Mouse (Mus musculus) embryonic facial prominence, embryonic 10.5 days (tissue): ENCODE measurements at regions not wholly inside any gene's neighbourhood (a gene's known extent, or its start where the extent isn't known, plus 50 kb on each side); places are given as distances from the start of the nearest gene placed in this dataset.
"Not testable (repeated sequence)": the region's sequence is repeated elsewhere in the genome, so short reads cannot be mapped to it uniquely, and the experiment has no call there.

Experiments used
- DNase-seq: peaks from one replicate; pipeline ENCODE4 v3.0.0-alpha.2; 2017; ENCODE audit warnings: low spot score
- H3K27ac ChIP-seq: fragments of 300-500 bp; sonication (generic); replicated peaks from 2 replicates; pipeline ENCODE4 v1.5.1; 2016; ENCODE audit warnings: mild to moderate bottlenecking
- H3K27me3 ChIP-seq: fragments of 300-500 bp; sonication (generic); replicated peaks from 2 replicates; pipeline ENCODE4 v1.6.1; 2016; ENCODE audit warnings: low read depth, mild to moderate bottlenecking; ENCODE audit not compliant: poor library complexity, severe bottlenecking
- H3K36me3 ChIP-seq: fragments of 300-500 bp; sonication (generic); replicated peaks from 2 replicates; pipeline ENCODE4 v1.6.1; 2016; ENCODE audit warnings: mild to moderate bottlenecking, moderate library complexity
- H3K4me1 ChIP-seq: fragments of 300-500 bp; sonication (generic); 2 replicates; pipeline ENCODE4 v1.6.1; 2016
- H3K4me3 ChIP-seq: fragments of 300-500 bp; sonication (generic); 2 replicates; pipeline ENCODE4 v1.5.1; 2016; ENCODE audit warnings: mild to moderate bottlenecking, moderate library complexity
- H3K9me3 ChIP-seq: fragments of 300-500 bp; sonication (generic); 2 replicates; pipeline ENCODE4 v1.6.1; 2016; ENCODE audit warnings: mild to moderate bottlenecking
- WGBS: fragments of 180-500 bp; shearing (Covaris S2); methylation state at CpG from one replicate; pipeline ENCODE4 v1.1.7; 2016; 5-methylcytosine and 5-hydroxymethylcytosine counted together

- H3K36me3 ChIP-seq = no peaks in the 10 kb centered on the region
- H3K4me1 ChIP-seq = peaks cover 15% of the 10 kb centered on the region; the same call in 1 of the 2 replicates
- 78% methylated on average over 11 of the region's 11 CpGs for WGBS
- H3K9me3 ChIP-seq = no peaks in the 10 kb centered on the region
- H3K27me3 ChIP-seq = no peaks in the 10 kb centered on the region
- peak; percentile 18 for DNase-seq
- H3K27ac ChIP-seq = peak overlapping the region; percentile 44; the same call in 1 of the 2 replicates
- no peak overlapping the region for H3K4me3 ChIP-seq
Observed at GRCm38 (mm10) chr13:31050160-31050788, 76.3 kb downstream of the Gm5447 start.

GRCm38 (mm10) chr13:31051586-31051985 lies 77.6 kb downstream of the Gm5447 start:
- H3K27ac ChIP-seq, H3K36me3 ChIP-seq, DNase-seq, H3K4me3 ChIP-seq, H3K9me3 ChIP-seq, H3K27me3 ChIP-seq: not testable (repeated sequence)
- peaks cover 14% of the 10 kb centered on the region; the same call in 1 of the 2 replicates for H3K4me1 ChIP-seq
- WGBS = 66% methylated on average over 2 of the region's 6 CpGs

DNA sequence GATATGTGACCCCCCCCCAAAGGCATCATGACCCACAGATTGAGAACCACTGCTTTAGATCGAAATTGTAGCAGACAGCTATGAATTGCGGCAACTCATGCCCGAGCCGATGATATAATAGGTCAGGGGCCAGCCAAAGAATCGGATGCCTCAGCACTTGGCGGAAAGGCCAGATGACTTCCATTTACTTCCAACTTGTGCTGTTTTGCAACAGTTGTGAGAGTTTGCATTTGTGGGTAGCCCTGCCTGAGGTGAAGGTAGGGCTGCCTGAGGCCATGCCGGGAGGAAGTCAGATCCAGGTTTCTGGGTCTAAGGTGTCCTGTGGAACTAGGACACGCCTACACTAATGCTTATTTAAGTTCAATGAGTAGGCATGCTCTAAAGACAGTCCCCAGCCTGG lies 80.4 kb downstream of the Gm5447 start:
- no peaks in the 10 kb centered on the region for H3K36me3 ChIP-seq
- DNase-seq = no peak
- WGBS = 91% methylated on average over 8 of the region's 8 CpGs
- H3K27me3 ChIP-seq = no peaks in the 10 kb centered on the region
- no peak overlapping the region for H3K4me3 ChIP-seq
- H3K27ac ChIP-seq = no peak overlapping the region
- H3K4me1 ChIP-seq = peaks cover 5% of the 10 kb centered on the region; the same call in 1 of the 2 replicates
- no peaks in the 10 kb centered on the region for H3K9me3 ChIP-seq

GRCm38 (mm10) chr13:31055376-31056083 lies 81.5 kb downstream of the Gm5447 start:
- no peaks in the 10 kb centered on the region for H3K27me3 ChIP-seq
- H3K9me3 ChIP-seq = no peaks in the 10 kb centered on the region
- DNase-seq = no peak
- no peaks in the 10 kb centered on the region for H3K36me3 ChIP-seq
- no peaks in the 10 kb centered on the region for H3K4me1 ChIP-seq
- no peak overlapping the region for H3K4me3 ChIP-seq
- no peak overlapping the region for H3K27ac ChIP-seq
- WGBS = 80% methylated on average over 5 of the region's 5 CpGs

- 89% methylated on average over 12 of the region's 12 CpGs for WGBS
- Histone ChIP-seq H3K27me3 (no peaks in the 10 kb centered on the region), H3K4me3 (no peak overlapping the region), H3K27ac (no peak overlapping the region), H3K4me1 (no peaks in the 10 kb centered on the region), H3K9me3 (no peaks in the 10 kb centered on the region), H3K36me3 (no peaks in the 10 kb centered on the region)
- no peak for DNase-seq
Observed at GRCm38 (mm10) chr13:31056154-31056871, 82.3 kb downstream of the Gm5447 start.

DNA sequence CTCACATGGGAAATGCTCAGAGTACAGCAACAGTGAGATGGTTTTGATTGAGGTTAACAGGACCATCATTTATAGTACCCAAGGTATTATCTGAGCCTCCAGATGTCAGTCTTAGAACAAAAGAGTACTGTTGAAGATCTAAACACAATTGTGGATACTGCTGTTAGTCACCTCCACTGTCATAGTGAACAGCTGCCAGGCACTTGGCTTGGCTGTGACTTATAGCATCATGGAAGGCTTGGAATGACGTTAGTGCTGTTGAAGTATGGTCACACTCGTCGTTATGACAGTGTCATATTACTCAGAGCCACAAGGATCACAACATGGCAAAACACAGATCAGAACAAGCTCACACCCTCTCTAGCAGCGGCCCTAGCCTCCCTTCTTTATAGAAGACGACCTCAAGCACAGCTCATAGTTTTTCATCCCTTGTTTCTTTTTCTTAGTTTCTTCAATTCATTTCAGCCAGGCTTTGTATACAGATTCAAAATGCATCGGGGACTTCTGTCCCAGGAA lies 87.0 kb downstream of the Gm5447 start:
- Histone ChIP-seq H3K27me3 (no peaks in the 10 kb centered on the region), H3K36me3 (no peaks in the 10 kb centered on the region), H3K27ac (no peak overlapping the region), H3K4me3 (no peak overlapping the region), H3K4me1 (peaks cover 2% of the 10 kb centered on the region; the same call in 1 of the 2 replicates), H3K9me3 (no peaks in the 10 kb centered on the region)
- 73% methylated on average over 6 of the region's 6 CpGs for WGBS
- no peak for DNase-seq

DNA sequence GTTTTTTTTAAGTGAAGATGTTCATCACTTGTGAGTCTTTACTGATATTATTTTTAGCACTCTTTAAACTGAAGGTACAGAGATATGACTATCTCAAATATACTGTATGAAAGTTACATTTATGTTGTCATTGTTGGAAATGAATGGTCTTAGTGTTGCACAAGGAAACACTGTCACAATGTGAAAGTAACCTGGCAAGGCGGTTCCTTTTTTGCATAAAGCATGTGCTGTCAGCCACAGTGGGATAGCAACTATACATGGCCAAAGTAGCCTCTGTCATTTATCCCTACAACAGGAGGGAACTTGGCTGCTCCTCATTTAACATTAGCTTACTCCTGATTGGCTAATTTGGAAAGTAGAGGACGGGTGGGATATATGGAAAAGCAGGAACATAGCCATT lies 94.3 kb downstream of the Gm5447 start:
- no peaks in the 10 kb centered on the region for H3K4me1 ChIP-seq
- no peak for DNase-seq
- no peaks in the 10 kb centered on the region for H3K27me3 ChIP-seq
- H3K36me3 ChIP-seq = no peaks in the 10 kb centered on the region
- no peak overlapping the region for H3K4me3 ChIP-seq
- no peak overlapping the region for H3K27ac ChIP-seq
- 72% methylated on average over 2 of the region's 2 CpGs for WGBS
- H3K9me3 ChIP-seq = no peaks in the 10 kb centered on the region

DNA sequence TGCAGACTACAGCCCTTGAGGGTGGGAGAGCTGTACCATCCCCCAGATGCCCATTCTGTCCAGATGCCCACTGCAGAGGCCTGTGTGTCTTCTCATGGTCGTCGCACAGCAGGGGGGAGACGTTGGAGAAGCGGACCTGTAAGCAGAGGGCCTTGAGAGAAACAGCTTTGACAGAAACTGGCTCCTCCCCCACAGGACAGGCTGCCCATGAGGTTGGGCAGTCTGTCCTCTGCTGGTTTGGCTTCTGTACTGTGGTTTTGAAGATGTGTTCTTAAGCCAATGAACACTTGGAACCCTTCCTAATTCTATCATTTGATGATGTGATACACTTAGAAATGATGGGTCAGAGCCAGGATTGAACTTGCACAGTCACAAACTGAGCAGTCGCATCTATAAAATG lies 102.5 kb downstream of the Gm5447 start:
- Histone ChIP-seq H3K27ac (no peak overlapping the region), H3K27me3 (peaks cover 40% of the 10 kb centered on the region), H3K4me1 (peaks cover 26% of the 10 kb centered on the region), H3K4me3 (no peak overlapping the region), H3K9me3 (no peaks in the 10 kb centered on the region), H3K36me3 (no peaks in the 10 kb centered on the region)
- no peak for DNase-seq
- WGBS = 51% methylated on average over 5 of the region's 5 CpGs

DNA sequence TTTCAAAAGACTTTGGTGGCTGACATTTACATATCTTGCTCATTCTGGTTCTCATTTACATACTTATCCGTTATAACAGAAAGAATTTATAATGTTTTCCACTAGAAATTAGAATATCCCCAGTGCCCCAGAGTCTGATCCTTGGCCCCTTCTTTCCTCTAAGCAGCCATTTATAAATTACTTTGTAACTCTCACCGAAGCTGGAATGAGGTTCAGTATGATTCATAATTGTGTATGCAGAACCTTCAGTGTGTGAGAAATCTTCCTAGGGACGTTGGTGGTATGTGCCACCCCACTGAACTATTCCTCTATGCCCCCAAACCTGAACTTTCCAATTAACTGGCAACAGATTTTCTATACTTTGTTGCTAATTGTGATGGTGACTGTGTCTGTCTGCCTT lies 104.7 kb downstream of the Gm5447 start:
- Histone ChIP-seq H3K27me3 (peaks cover 45% of the 10 kb centered on the region), H3K36me3 (no peaks in the 10 kb centered on the region), H3K9me3 (no peaks in the 10 kb centered on the region), H3K4me1 (peaks cover 26% of the 10 kb centered on the region), H3K27ac (no peak overlapping the region), H3K4me3 (no peak overlapping the region)
- 77% methylated on average over 3 of the region's 3 CpGs for WGBS
- no peak for DNase-seq

GRCm38 (mm10) chr13:31080215-31080614 lies 106.2 kb downstream of the Gm5447 start:
- Histone ChIP-seq H3K27me3 (peaks cover 56% of the 10 kb centered on the region), H3K27ac (no peak overlapping the region), H3K9me3 (no peaks in the 10 kb centered on the region), H3K4me3 (no peak overlapping the region), H3K4me1 (peaks cover 26% of the 10 kb centered on the region), H3K36me3 (no peaks in the 10 kb centered on the region)
- peak; percentile 24 for DNase-seq
- 20% methylated on average over 4 of the region's 4 CpGs for WGBS

DNA sequence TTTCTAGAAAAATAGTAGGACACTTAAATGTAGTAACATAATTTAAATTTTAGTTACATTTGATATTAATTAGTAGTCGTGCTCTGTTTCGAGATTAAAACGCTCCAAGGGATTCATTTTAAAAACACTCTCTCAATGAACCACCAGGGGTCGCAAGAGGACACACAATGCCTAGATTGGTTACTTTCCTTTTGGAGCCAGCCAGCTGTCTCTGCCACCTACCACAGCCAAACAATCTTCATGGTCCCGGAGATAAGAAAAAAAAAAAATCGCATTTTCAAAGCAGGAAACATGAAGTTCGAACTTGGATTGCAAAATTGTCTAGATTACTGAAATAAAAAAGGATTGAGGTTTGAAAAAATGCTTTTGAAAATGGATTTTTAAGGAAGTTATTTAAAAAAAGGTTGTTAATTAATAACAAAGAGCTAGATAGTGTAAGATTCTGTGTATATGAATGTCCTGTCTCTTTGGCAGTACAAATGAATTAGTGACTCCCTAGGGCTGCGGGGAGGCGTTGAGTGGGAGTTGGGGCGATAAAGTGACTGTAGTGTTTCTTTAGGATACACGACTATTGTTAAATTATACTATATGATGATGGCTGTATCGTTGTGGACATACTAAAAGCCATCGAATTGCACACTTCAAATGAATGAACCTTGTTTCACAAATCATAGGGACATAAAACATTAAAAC lies 108.6 kb downstream of the Gm5447 start:
- H3K27me3 ChIP-seq = peaks cover 54% of the 10 kb centered on the region
- no peaks in the 10 kb centered on the region for H3K36me3 ChIP-seq
- H3K4me3 ChIP-seq = no peak overlapping the region

DNA sequence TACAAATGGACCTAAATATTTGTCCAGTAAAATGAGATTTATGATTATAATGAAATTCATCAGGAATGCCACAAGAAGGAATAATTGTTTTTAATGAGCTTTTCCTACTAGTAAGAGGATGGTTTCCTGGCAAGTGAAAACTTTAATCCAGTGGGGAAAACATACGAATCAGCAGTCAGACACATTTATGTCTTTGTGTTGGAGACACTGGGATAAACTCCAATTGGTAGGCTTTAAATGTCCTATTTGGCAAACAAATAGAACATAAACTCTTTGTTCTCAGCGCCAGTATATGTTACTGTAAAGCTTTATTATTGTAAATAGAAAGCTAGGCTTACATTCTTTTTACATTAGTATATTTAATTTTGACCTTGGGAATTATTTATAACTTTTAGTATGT lies 127.0 kb downstream of the Gm5447 start:
- Histone ChIP-seq H3K36me3 (no peaks in the 10 kb centered on the region), H3K4me3 (no peak overlapping the region), H3K4me1 (no peaks in the 10 kb centered on the region), H3K27me3 (no peaks in the 10 kb centered on the region), H3K27ac (no peak overlapping the region), H3K9me3 (no peaks in the 10 kb centered on the region)
- WGBS = 77% methylated on average over 2 of the region's 2 CpGs
- no peak for DNase-seq

More for the DNA sequence above, 108.6 kb downstream of the Gm5447 start:
- Histone ChIP-seq H3K27ac (no peak overlapping the region), H3K4me1 (peaks cover 22% of the 10 kb centered on the region), H3K9me3 (no peaks in the 10 kb centered on the region)
- 42% methylated on average over 13 of the region's 13 CpGs for WGBS
- peak; percentile 66 for DNase-seq
